Mouse (Mus musculus) cerebellum, adult 9-11 months (tissue): Measurements from ENCODE around the gene Osgin1.
A peak's percentile ranks its signal among the peaks of the same experiment; 100 is the strongest.

Experiments
- DNase-seq: peaks from one replicate; pipeline ENCODE4 v3.0.0; 2022

The Osgin1 gene

DNA sequence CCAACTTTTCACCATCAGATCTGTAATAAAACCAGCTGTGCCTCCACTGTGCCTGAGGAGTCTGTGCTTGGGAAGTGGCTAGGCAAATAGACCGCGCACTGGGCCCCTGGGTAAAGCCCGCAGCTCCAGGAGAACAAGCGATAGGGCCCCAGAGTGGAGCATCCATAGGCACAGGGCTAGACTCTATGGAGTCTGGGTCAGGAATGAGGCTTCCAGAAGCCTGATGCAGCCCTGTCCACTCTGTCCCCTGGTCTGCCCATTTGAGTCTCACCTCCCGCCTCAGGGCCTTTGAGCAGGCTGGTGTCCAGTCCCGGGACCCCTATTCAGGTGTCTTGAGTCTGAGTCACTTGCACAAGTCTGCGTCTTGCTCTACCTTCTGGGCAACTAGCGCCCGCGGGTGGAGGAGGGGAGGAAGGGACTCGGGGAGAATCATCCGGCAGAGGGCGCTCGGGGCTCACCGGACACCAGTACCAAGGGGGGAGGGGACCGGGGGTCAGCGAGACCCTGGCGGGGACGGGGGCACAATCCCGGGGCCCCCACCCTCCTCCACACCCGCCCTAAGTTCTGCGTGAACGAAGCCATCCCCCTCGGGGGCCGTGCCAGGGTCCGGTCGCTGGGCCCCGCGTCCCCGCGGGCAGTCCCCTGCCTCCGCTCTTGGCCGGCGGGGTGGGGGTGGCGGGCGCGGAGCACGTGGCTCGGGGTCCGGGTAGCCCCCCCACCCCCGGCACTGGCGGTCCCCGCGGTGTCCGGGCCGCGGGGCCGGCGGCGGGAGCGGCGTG, 12.5 kb downstream of the Osgin1 start, which contains the start of gene Necab2:
Gene Necab2 (plus strand): TSS at position 509 of the 779 bp plus-strand sequence.
- DNase-seq: peak; percentile 63

GRCm38 (mm10) chr8:119446990-119447780, 13.3 kb downstream of the Osgin1 start:
- DNase-seq: no peak

- DNase-seq: no peak
Measured at GRCm38 (mm10) chr8:119447781-119448170, 13.9 kb downstream of the Osgin1 start.

DNA sequence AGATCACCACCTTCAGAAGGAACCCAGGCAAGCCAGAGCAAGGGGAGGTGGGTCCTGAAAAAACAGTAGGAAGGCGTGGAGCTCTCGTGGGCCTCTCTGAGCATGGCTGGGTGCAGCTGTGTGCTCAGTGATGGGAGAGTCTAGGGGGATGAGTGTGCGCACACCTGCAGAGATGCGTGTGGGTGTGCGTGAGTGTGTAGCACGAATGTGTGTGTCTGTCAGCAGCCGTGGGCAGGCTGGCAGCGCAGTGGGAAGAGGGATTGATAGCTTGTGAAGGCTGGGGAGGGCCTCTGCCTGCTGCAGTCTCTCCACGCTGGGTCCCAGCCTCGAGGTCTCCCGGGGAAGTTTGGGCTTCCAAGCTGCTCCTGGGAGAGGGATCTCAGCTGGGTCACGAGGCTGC, 15.7 kb downstream of the Osgin1 start:
- DNase-seq: no peak

GRCm38 (mm10) chr8:119451131-119451530, 17.2 kb downstream of the Osgin1 start:
- no peak for DNase-seq

- no peak for DNase-seq
Measured at GRCm38 (mm10) chr8:119452919-119453318, 19.0 kb downstream of the Osgin1 start.

GRCm38 (mm10) chr8:119456045-119456444, 22.1 kb downstream of the Osgin1 start:
- DNase-seq: no peak

- DNase-seq: no peak
Measured at GRCm38 (mm10) chr8:119459724-119460123, 25.8 kb downstream of the Osgin1 start.

DNA sequence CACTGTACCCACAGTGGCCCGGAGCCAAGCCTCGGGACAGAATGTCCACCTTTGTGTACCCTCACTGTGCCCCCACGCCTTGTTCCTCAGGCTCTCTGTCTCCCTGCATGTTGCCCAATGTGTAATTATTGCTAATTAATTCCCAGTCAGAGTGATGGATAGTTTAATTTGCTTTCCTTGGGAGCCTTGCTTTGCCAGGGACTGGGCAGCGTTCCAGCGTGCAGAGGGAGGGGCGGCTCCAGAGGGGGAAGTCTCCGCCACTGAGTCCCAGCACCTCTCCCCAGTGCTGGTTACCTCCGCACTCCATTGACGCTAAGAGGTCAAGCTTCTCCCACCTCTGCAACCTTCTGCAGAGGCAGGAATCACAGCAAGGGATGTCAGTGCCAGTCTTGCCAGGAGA, 27.4 kb downstream of the Osgin1 start:
- no peak for DNase-seq

GRCm38 (mm10) chr8:119463709-119464108, 29.8 kb downstream of the Osgin1 start:
- DNase-seq: no peak

GRCm38 (mm10) chr8:119466105-119466504, 32.2 kb downstream of the Osgin1 start:
- no peak for DNase-seq

DNA sequence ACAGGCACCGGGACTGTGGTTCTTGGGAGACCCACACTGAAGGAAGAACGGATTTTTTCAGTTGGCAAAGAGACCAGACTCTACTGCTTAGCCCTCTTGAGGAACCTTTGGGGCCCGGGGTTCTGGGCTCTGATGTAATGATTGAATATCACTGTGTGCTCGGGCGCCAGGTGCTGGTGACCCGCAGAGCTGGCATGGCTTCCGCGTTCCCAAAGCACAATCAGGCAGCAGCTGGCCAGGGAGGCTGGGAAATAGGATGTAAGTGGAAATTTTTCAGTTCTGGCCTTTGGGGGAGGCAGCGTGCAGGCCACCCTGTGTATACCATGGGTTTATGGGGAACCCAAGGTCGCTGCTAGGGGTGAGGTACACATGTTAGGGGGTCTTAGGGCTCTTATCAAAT, 32.9 kb downstream of the Osgin1 start:
- no peak for DNase-seq

DNA sequence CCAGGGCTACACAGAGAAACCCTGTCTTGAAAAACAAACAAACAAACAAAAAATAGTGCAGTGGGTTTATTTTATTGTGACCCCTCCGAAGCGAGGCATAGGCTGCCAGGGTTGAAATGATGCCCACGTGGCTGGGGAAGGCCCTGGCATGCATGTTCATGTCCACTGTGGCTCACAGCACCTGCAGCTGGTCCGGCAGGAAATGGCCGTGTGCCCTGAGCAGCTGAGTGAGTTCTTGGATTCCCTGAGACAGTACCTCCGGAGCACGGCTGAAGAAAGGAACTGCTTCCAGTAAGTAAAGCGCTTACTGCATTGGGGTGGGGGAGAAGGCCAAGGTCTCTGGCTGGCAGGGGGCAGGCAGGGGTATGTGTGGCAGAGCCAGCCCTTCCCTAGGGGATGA, 34.2 kb downstream of the Osgin1 start:
- no peak for DNase-seq

GRCm38 (mm10) chr8:119478684-119479083, 44.8 kb downstream of the Osgin1 start:
- DNase-seq: no peak

- no peak for DNase-seq
Measured at GRCm38 (mm10) chr8:119484145-119484896, 50.4 kb downstream of the Osgin1 start.

GRCm38 (mm10) chr8:119487093-119487492, 53.2 kb downstream of the Osgin1 start:
- DNase-seq: no peak
